ENCODE assay signal across 24 mouse cellular contexts in genomic region chr10:66351036-66351435, GRCm38 (mm10).
DNase-seq lines count a peak whose midpoint lies in the region; ATAC-seq and TF ChIP-seq lines count a peak whose summit lies in the region.
"Had no signal": no experiment of that assay in that cellular context is flagged by ENCODE, and none has a peak within 500 bp of the region (broad histone marks: within the 10 kb centered on the region; RNA-seq: fewer than 3 reads in every experiment).

No protein-coding gene starts in this region.

- no peak overlapping the region for H3ac ChIP-seq in myocyte (ENCODE audit: control insufficient read depth, insufficient read length)

- H3K4me3 ChIP-seq in embryonic facial prominence, embryonic 14.5 days (ENCODE audit: low read depth, low read length) = no peak overlapping the region
- no peak overlapping the region for H3K4me3 ChIP-seq in embryonic facial prominence, embryonic 10.5 days
- H3K4me3 ChIP-seq in myocyte = no peak overlapping the region
- H3K4me3 ChIP-seq: embryonic facial prominence, embryonic 13.5 days; forebrain, embryonic 15.5 days; heart, adult 2 months; heart, embryonic 10.5 days; heart, embryonic 13.5 days; hindbrain, embryonic 15.5 days had no signal

- no peak overlapping the region for H3K27ac ChIP-seq in embryonic facial prominence, embryonic 14.5 days (replicated peaks; ENCODE audit: low read depth, low read length)
- no peak overlapping the region for H3K27ac ChIP-seq in embryonic facial prominence, embryonic 10.5 days (replicated peaks)
- H3K27ac ChIP-seq: embryonic facial prominence, embryonic 13.5 days; forebrain, embryonic 15.5 days; heart, adult 2 months; heart, embryonic 10.5 days; heart, embryonic 13.5 days; hindbrain, embryonic 15.5 days had no signal

- ATAC-seq in embryonic facial prominence, embryonic 14.5 days (ENCODE audit: low read depth) = no peak
- ATAC-seq: forebrain, embryonic 15.5 days; intestine, postnatal 0 days had no signal

- DNase-seq in embryonic facial prominence, embryonic 14.5 days (ENCODE audit: low spot score) = peak; percentile 65
- no peak for DNase-seq in embryonic facial prominence, embryonic 10.5 days (ENCODE audit: low spot score)
- DNase-seq in 3134 (ENCODE audit: extremely low read depth, insufficient read length, low spot score) = peak; percentile 34
- peak; percentile 43 for DNase-seq in Muller cell, postnatal 12 days (ENCODE audit: inconsistent ontology term)
- DNase-seq in frontal cortex, postnatal 36 days (ENCODE audit: low spot score in 2 of 2) = no peak
- DNase-seq in adrenal gland, adult 2 months = no peak
- DNase-seq: adrenal gland, adult 8-10 months; adrenal gland, postnatal 36 days; cerebellum, adult 11 months; cerebellum, adult 2 months; cerebellum, adult 9-11 months; cerebellum, postnatal 25 days; gastrocnemius, postnatal 10 days; gastrocnemius, postnatal 36 days; heart, adult 2 months; heart, postnatal 14 days; heart, postnatal 4 days had no signal

- TF ChIP-seq POLR2A in myocyte (IDR thresholded peaks at IDR 0.05; ENCODE audit: insufficient read length, low read depth) = no peak

- no peaks in the 10 kb centered on the region for H3K27me3 ChIP-seq in embryonic facial prominence, embryonic 14.5 days (replicated peaks; ENCODE audit: control insufficient read depth, insufficient read depth, low read length)
- H3K27me3 ChIP-seq in embryonic facial prominence, embryonic 10.5 days (replicated peaks; ENCODE audit: low read depth, poor library complexity, severe bottlenecking) = no peaks in the 10 kb centered on the region
- no peaks in the 10 kb centered on the region for H3K27me3 ChIP-seq in myocyte (ENCODE audit: control insufficient read depth, insufficient read depth, insufficient read length)
- H3K27me3 ChIP-seq: embryonic facial prominence, embryonic 13.5 days; forebrain, embryonic 15.5 days; heart, embryonic 13.5 days; hindbrain, embryonic 15.5 days had no signal

- no peaks in the 10 kb centered on the region for H3K36me3 ChIP-seq in embryonic facial prominence, embryonic 14.5 days (ENCODE audit: control insufficient read depth, insufficient read depth, low read length)
- no peaks in the 10 kb centered on the region for H3K36me3 ChIP-seq in embryonic facial prominence, embryonic 10.5 days (replicated peaks)
- H3K36me3 ChIP-seq in myocyte (ENCODE audit: control insufficient read depth, insufficient read depth) = no peaks in the 10 kb centered on the region
- H3K36me3 ChIP-seq: embryonic facial prominence, embryonic 13.5 days; forebrain, embryonic 15.5 days; heart, embryonic 10.5 days; heart, embryonic 13.5 days; hindbrain, embryonic 15.5 days had no signal

- H3K79me2 ChIP-seq in myocyte (ENCODE audit: control insufficient read depth, insufficient read depth) = no peaks in the 10 kb centered on the region

- H3K4me1 ChIP-seq in embryonic facial prominence, embryonic 14.5 days (ENCODE audit: control insufficient read depth, insufficient read depth, low read length) = no peaks in the 10 kb centered on the region
- H3K4me1 ChIP-seq in embryonic facial prominence, embryonic 10.5 days = no peaks in the 10 kb centered on the region
- H3K4me1 ChIP-seq: embryonic facial prominence, embryonic 13.5 days; forebrain, embryonic 15.5 days; heart, embryonic 10.5 days; heart, embryonic 13.5 days; hindbrain, embryonic 15.5 days had no signal

- 40% methylated on average over 1 of the region's 1 CpGs for WGBS in embryonic facial prominence, embryonic 14.5 days
- 79% methylated on average over 1 of the region's 1 CpGs for WGBS in embryonic facial prominence, embryonic 10.5 days

- no peak overlapping the region for H3K4me2 ChIP-seq in embryonic facial prominence, embryonic 14.5 days (ENCODE audit: low read depth, low read length)
- peak overlapping the region; percentile 25 for H3K4me2 ChIP-seq in myocyte (ENCODE audit: low read depth)
- H3K4me2 ChIP-seq: embryonic facial prominence, embryonic 13.5 days; forebrain, embryonic 15.5 days; heart, embryonic 13.5 days; hindbrain, embryonic 15.5 days had no signal

- no peak overlapping the region for H3K9ac ChIP-seq in embryonic facial prominence, embryonic 14.5 days (ENCODE audit: low read depth, low read length)
- H3K9ac ChIP-seq: embryonic facial prominence, embryonic 13.5 days; forebrain, embryonic 15.5 days; heart, embryonic 13.5 days; hindbrain, embryonic 15.5 days had no signal

- no peaks in the 10 kb centered on the region for H3K9me3 ChIP-seq in embryonic facial prominence, embryonic 14.5 days (ENCODE audit: control insufficient read depth, low read length)
- no peaks in the 10 kb centered on the region for H3K9me3 ChIP-seq in embryonic facial prominence, embryonic 10.5 days
- H3K9me3 ChIP-seq: embryonic facial prominence, embryonic 13.5 days; forebrain, embryonic 15.5 days; heart, embryonic 10.5 days; heart, embryonic 13.5 days; hindbrain, embryonic 15.5 days had no signal

TF ChIP-seq in myocyte, 11 proteins besides CTCF, POLR2A, EP300 and RAD21:
- TF ChIP-seq CEBPB (IDR thresholded peaks at IDR 0.05; ENCODE audit: insufficient read depth, poor library complexity, severe bottlenecking) (0 out of 2 replicates have a peak, but pooled peaks have one; percentile 34), POLR2AphosphoS2 (IDR thresholded peaks at IDR 0.05; ENCODE audit: insufficient read length, low read depth) (no peak), USF1 (IDR thresholded peaks at IDR 0.05; ENCODE audit: low read depth) (no peak), TCF12 (IDR thresholded peaks at IDR 0.05; ENCODE audit: insufficient read depth, poor library complexity, severe bottlenecking) (no peak), MAX (IDR thresholded peaks at IDR 0.05; ENCODE audit: low read depth) (no peak), REST (IDR thresholded peaks at IDR 0.05; ENCODE audit: insufficient read depth, insufficient read length) (no peak)

Comparison
In these comparisons a context has a peak if more than half of its experiments do, and no peak if none do; other contexts are left out.
1. DNase-seq: peak in embryonic facial prominence, embryonic 14.5 days (single experiment), 3134 (single experiment) and Muller cell, postnatal 12 days (single experiment); none in embryonic facial prominence, embryonic 10.5 days (single experiment), frontal cortex, postnatal 36 days (0 of 2) and adrenal gland, adult 2 months (single experiment).